Mouse (Mus musculus): ENCODE data around the gene Strc. TPM values are rescaled to one million over a fixed set of nuclear protein-coding genes. Genes with fewer than 3 reads are reported as not detected.
A peak's percentile ranks its signal among the peaks of the same experiment; 100 is the strongest.
"Not testable (repeated sequence)": the region's sequence is repeated elsewhere in the genome, so short reads cannot be mapped to it uniquely, and the experiment has no call there.

Strc gene
- polyA plus RNA-seq (2015; fragmentation: Nextera tagmentation; extraction: Ambion mirVana): not detected in 2 replicates

DNA sequence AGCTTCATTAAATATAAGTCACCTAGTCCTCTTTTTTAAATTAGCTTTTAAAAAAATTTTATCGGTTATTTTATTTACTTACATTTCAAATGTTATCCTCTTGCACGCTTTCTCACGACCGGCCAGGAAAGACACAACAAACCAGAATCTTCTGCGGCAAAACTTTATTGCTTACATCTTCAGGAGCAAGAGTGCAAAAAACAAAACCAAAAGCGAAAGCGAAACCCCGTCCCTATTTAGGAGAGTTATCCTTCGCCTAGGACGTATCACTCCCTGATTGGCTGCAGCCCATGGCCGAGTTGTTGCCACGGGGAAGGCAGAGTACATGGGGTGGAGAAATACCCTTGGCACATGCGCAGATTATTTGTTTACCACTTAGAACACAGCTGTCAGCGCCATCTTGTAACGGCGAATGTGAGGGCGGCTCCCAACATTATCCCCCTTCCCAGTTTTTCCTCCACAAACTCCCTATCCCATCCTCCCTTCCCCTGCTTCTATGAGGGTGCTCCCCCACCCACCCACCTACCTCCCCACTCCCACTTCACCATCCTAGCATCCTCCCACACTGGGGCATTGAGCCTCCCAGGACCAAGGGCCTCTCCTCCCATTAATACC is at the start of gene Strc:
Strc (minus strand) TSS at position 208 of the 615 bp plus-strand sequence.
- not testable (repeated sequence) for ATAC-seq; H3K27ac ChIP-seq (ENCODE audit: low read length); H3K4me2 ChIP-seq (ENCODE audit: low read length)

DNA sequence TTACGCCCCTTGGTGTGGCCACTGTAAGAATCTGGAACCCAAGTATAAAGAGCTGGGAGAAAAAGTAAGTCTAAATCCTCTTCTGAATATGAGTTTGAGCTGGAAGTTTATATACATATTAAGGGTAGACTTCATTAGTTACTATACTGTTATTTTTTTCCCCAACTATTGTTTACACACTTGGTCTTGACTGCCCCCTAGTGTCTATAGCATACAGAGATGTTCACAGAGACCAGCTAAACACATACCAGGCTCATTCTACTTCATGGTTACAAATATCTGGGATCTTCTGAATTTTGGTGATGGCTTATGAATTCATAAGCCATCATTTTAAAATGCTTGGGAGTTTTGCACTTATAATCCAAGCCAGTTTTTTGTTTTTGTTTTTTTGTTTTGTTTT is 47.9 kb upstream of the Strc start:
- no peak overlapping the region for H3K4me2 ChIP-seq (ENCODE audit: low read length)
- H3K4me3 ChIP-seq (replicated peaks; ENCODE audit: low read length): no peak overlapping the region
- H3K36me3 ChIP-seq (ENCODE audit: control insufficient read depth, insufficient read depth): peaks cover 75% of the 10 kb centered on the region
- no peaks in the 10 kb centered on the region for H3K27me3 ChIP-seq (replicated peaks; ENCODE audit: control insufficient read depth, insufficient read depth, low read length)
- no peaks in the 10 kb centered on the region for H3K9me3 ChIP-seq (ENCODE audit: control insufficient read depth, low read length)
- ATAC-seq: no peak
- no peak overlapping the region for H3K27ac ChIP-seq (ENCODE audit: low read length)
- 89% methylated on average over 1 of the region's 1 CpGs for WGBS
- no peaks in the 10 kb centered on the region for H3K4me1 ChIP-seq (replicated peaks; ENCODE audit: control insufficient read depth, insufficient read depth, low read length)
- no peak overlapping the region for H3K9ac ChIP-seq (replicated peaks; ENCODE audit: low read depth, low read length)

More for the DNA sequence above, at the start of gene Strc:
- not testable (repeated sequence) for H3K9ac ChIP-seq (replicated peaks; ENCODE audit: low read depth, low read length); H3K4me3 ChIP-seq (replicated peaks; ENCODE audit: low read length); H3K27me3 ChIP-seq (replicated peaks; ENCODE audit: control insufficient read depth, insufficient read depth, low read length); H3K36me3 ChIP-seq (ENCODE audit: control insufficient read depth, insufficient read depth); H3K4me1 ChIP-seq (replicated peaks; ENCODE audit: control insufficient read depth, insufficient read depth, low read length); H3K9me3 ChIP-seq (ENCODE audit: control insufficient read depth, low read length)
- 99% methylated on average over 14 of the region's 17 CpGs for WGBS

DNA sequence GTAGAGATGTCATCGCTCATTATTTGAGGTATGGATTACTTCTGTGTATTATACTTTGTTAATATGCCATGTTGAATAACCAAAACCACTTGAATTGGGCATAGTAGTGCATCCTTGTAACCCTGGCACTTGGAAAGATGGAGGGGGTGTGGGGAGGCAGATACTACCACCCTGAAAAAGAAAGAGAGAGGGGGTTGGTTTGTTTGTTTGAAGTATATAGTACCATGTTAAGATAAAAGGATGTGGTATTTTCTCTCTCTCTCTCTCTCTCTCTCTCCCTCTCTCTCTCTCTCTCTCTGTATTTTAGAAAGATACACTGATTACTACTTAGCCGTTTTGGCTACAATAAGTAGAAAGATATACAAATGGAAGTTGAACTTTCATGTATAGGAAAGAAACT is 38.9 kb upstream of the Strc start:
- WGBS: 91% methylated on average over 2 of the region's 2 CpGs
- Histone ChIP-seq H3K4me1 (replicated peaks; ENCODE audit: control insufficient read depth, insufficient read depth, low read length) (no peaks in the 10 kb centered on the region), H3K4me2 (ENCODE audit: low read length) (no peak overlapping the region), H3K9ac (replicated peaks; ENCODE audit: low read depth, low read length) (no peak overlapping the region), H3K36me3 (ENCODE audit: control insufficient read depth, insufficient read depth) (peaks cover 26% of the 10 kb centered on the region), H3K4me3 (replicated peaks; ENCODE audit: low read length) (no peak overlapping the region), H3K27ac (ENCODE audit: low read length) (no peak overlapping the region), H3K27me3 (replicated peaks; ENCODE audit: control insufficient read depth, insufficient read depth, low read length) (no peaks in the 10 kb centered on the region), H3K9me3 (ENCODE audit: control insufficient read depth, low read length) (no peaks in the 10 kb centered on the region)
- ATAC-seq: no peak

- H3K4me2 ChIP-seq (ENCODE audit: low read length): no peak overlapping the region
- no peaks in the 10 kb centered on the region for H3K4me1 ChIP-seq (replicated peaks; ENCODE audit: control insufficient read depth, insufficient read depth, low read length)
- H3K9ac ChIP-seq (replicated peaks; ENCODE audit: low read depth, low read length): no peak overlapping the region
- no peak overlapping the region for H3K27ac ChIP-seq (ENCODE audit: low read length)
- H3K9me3 ChIP-seq (ENCODE audit: control insufficient read depth, low read length): no peaks in the 10 kb centered on the region
- H3K36me3 ChIP-seq (ENCODE audit: control insufficient read depth, insufficient read depth): peaks cover 9% of the 10 kb centered on the region
- 96% methylated on average over 2 of the region's 2 CpGs for WGBS
- H3K4me3 ChIP-seq (replicated peaks; ENCODE audit: low read length): no peak overlapping the region
- H3K27me3 ChIP-seq (replicated peaks; ENCODE audit: control insufficient read depth, insufficient read depth, low read length): no peaks in the 10 kb centered on the region
- ATAC-seq: no peak
Measured at GRCm38 (mm10) chr2:121423166-121423565, 36.2 kb upstream of the Strc start.

- Histone ChIP-seq H3K27me3 (replicated peaks; ENCODE audit: control insufficient read depth, insufficient read depth, low read length) (no peaks in the 10 kb centered on the region), H3K4me1 (replicated peaks; ENCODE audit: control insufficient read depth, insufficient read depth, low read length) (peaks cover 17% of the 10 kb centered on the region), H3K9me3 (ENCODE audit: control insufficient read depth, low read length) (no peaks in the 10 kb centered on the region), H3K4me3 (replicated peaks; ENCODE audit: low read length) (no peak overlapping the region), H3K4me2 (ENCODE audit: low read length) (no peak overlapping the region), H3K36me3 (ENCODE audit: control insufficient read depth, insufficient read depth) (peaks cover 4% of the 10 kb centered on the region), H3K9ac (replicated peaks; ENCODE audit: low read depth, low read length) (no peak overlapping the region), H3K27ac (ENCODE audit: low read length) (no peak overlapping the region)
- ATAC-seq: no peak
- WGBS: 95% methylated on average over 3 of the region's 3 CpGs
Measured at GRCm38 (mm10) chr2:121418476-121418875, 31.5 kb upstream of the Strc start.

DNA sequence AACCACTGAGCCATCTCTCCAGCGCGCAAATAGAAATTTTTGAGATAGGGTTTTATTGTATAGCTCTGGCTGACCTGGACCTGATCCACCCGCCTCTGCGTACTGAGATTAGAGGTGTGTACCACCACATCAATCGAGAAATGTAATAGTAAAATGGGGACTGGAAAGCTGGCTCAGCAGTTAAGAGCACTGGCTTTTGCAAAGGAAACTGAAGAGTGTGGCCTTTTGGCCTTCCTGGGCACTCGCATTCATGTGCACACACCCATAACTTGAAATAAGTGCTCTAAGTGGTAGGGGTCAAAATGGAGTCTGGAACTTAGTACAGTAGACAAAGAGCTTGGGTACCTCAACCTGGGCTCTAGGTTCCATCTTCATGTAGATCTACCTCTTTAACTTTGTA is 29.4 kb upstream of the Strc start:
- Histone ChIP-seq H3K9me3 (ENCODE audit: control insufficient read depth, low read length) (no peaks in the 10 kb centered on the region), H3K27me3 (replicated peaks; ENCODE audit: control insufficient read depth, insufficient read depth, low read length) (no peaks in the 10 kb centered on the region), H3K9ac (replicated peaks; ENCODE audit: low read depth, low read length) (no peak overlapping the region), H3K4me3 (replicated peaks; ENCODE audit: low read length) (no peak overlapping the region), H3K4me2 (ENCODE audit: low read length) (no peak overlapping the region), H3K4me1 (replicated peaks; ENCODE audit: control insufficient read depth, insufficient read depth, low read length) (peaks cover 25% of the 10 kb centered on the region), H3K27ac (ENCODE audit: low read length) (no peak overlapping the region), H3K36me3 (ENCODE audit: control insufficient read depth, insufficient read depth) (no peaks in the 10 kb centered on the region; the same call in 1 of the 2 replicates)
- 93% methylated on average over 6 of the region's 6 CpGs for WGBS
- ATAC-seq: no peak

- Histone ChIP-seq H3K9ac (replicated peaks; ENCODE audit: low read depth, low read length) (no peak overlapping the region), H3K4me1 (replicated peaks; ENCODE audit: control insufficient read depth, insufficient read depth, low read length) (peaks cover 25% of the 10 kb centered on the region), H3K36me3 (ENCODE audit: control insufficient read depth, insufficient read depth) (no peaks in the 10 kb centered on the region; the same call in 1 of the 2 replicates), H3K9me3 (ENCODE audit: control insufficient read depth, low read length) (no peaks in the 10 kb centered on the region), H3K27me3 (replicated peaks; ENCODE audit: control insufficient read depth, insufficient read depth, low read length) (no peaks in the 10 kb centered on the region), H3K4me2 (ENCODE audit: low read length) (peak overlapping the region; percentile 60), H3K4me3 (replicated peaks; ENCODE audit: low read length) (peak overlapping the region; percentile 74; the same call in 1 of the 2 replicates), H3K27ac (ENCODE audit: low read length) (no peak overlapping the region)
- 75% methylated on average over 3 of the region's 3 CpGs for WGBS
- no peak for ATAC-seq
Measured at GRCm38 (mm10) chr2:121415591-121415990, 28.6 kb upstream of the Strc start.

GRCm38 (mm10) chr2:121415103-121415502 is 28.1 kb upstream of the Strc start:
- Histone ChIP-seq H3K36me3 (ENCODE audit: control insufficient read depth, insufficient read depth) (no peaks in the 10 kb centered on the region; the same call in 1 of the 2 replicates), H3K9ac (replicated peaks; ENCODE audit: low read depth, low read length) (peak overlapping the region; percentile 85; the same call in 1 of the 2 replicates), H3K27me3 (replicated peaks; ENCODE audit: control insufficient read depth, insufficient read depth, low read length) (no peaks in the 10 kb centered on the region), H3K9me3 (ENCODE audit: control insufficient read depth, low read length) (no peaks in the 10 kb centered on the region), H3K4me2 (ENCODE audit: low read length) (peak overlapping the region; percentile 60), H3K4me3 (replicated peaks; ENCODE audit: low read length) (peak overlapping the region; percentile 74), H3K4me1 (replicated peaks; ENCODE audit: control insufficient read depth, insufficient read depth, low read length) (peaks cover 25% of the 10 kb centered on the region), H3K27ac (ENCODE audit: low read length) (no peak overlapping the region)
- no peak for ATAC-seq
- 55% methylated on average over 3 of the region's 3 CpGs for WGBS

GRCm38 (mm10) chr2:121414139-121414685 is 27.2 kb upstream of the Strc start:
- Histone ChIP-seq H3K27ac (ENCODE audit: low read length) (peak overlapping the region; percentile 98), H3K4me1 (replicated peaks; ENCODE audit: control insufficient read depth, insufficient read depth, low read length) (peaks cover 25% of the 10 kb centered on the region), H3K27me3 (replicated peaks; ENCODE audit: control insufficient read depth, insufficient read depth, low read length) (no peaks in the 10 kb centered on the region), H3K9me3 (ENCODE audit: control insufficient read depth, low read length) (no peaks in the 10 kb centered on the region), H3K4me3 (replicated peaks; ENCODE audit: low read length) (peak overlapping the region; percentile 74), H3K36me3 (ENCODE audit: control insufficient read depth, insufficient read depth) (no peaks in the 10 kb centered on the region; the same call in 1 of the 2 replicates), H3K9ac (replicated peaks; ENCODE audit: low read depth, low read length) (peak overlapping the region; percentile 85), H3K4me2 (ENCODE audit: low read length) (peak overlapping the region; percentile 60)
- WGBS: 0% methylated on average over 31 of the region's 32 CpGs
- peak; percentile 48 for ATAC-seq

Data from forebrain, embryonic 16.5 days (tissue).